Mouse (Mus musculus) liver, embryonic 14.5 days (tissue): Measurements from ENCODE around the gene Chrm5.

Source experiments
- CTCF ChIP-seq: IDR thresholded peaks from 2 replicates; pipeline ENCODE4 v1.5.1; 2016; ENCODE audit warnings: antibody characterized with exemption, low read depth, control low read depth
- EP300 ChIP-seq: IDR thresholded peaks from 2 replicates; pipeline ENCODE4 v1.6.1; 2016; ENCODE audit warnings: antibody characterized with exemption, low read depth

GRCm38 (mm10) chr2:112430403-112430802 lies 50.2 kb downstream of the Chrm5 start:
- TF ChIP-seq CTCF (no peak), EP300 (no peak)
